Comparison of ENCODE assay signal across 8 mouse cellular contexts in the genomic region with DNA sequence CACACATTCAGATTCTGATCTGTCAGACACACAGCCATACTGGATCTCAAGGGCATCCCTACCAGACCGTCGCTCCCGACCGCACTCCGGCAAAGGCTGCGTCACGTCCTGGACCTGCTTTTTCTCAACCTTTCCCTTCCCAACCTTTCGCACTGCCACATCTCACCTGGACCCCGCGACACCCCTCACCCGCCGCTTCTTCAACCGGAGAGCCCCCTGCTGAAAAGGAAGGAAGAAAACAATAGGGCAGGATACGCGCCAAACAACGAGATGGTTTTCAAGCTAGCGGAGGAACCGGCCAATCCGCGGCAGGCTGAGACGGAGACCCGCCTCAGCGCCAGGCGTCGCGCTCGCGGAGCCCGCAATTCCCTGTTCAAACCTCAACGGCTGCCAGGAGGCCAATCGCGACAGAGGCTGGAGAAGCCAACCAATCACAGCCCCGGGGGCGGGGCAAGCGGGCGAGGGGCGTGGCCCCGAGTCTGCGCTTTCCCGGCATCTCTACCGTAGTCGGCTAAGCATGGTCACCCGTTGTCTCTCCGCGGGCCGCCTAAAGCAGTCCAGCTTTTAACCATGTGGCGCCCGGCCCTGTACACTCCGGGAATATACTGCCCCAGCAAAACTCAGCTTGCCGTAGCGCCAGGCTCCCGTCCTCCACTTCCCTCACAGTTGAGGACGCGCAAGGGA. TPM values are rescaled to one million over a fixed set of nuclear protein-coding genes. Genes with fewer than 3 reads are reported as not detected.
DNase-seq lines count a peak whose midpoint lies in the region; ATAC-seq and TF ChIP-seq lines count a peak whose summit lies in the region.

A gene (minus strand): TSS at position 370 of the 684 bp plus-strand sequence.
A gene (plus strand): TSS at position 470 of the 684 bp plus-strand sequence.

- no peaks in the 10 kb centered on the region for H3K9me3 ChIP-seq in hindbrain, postnatal 0 days (ENCODE audit: low read length)

- H3K27me3 ChIP-seq in hindbrain, postnatal 0 days (ENCODE audit: insufficient read depth, low read length), result no peaks in the 10 kb centered on the region

- peak within 1 kb of the TSS; percentile 80 for H3K4me3 ChIP-seq in gastrocnemius, adult 2 months
- peak within 1 kb of the TSS; percentile 70 for H3K4me3 ChIP-seq in hindbrain, postnatal 0 days (ENCODE audit: low read length)
- H3K4me3 ChIP-seq in left cerebral cortex, adult 2 months, result peak within 1 kb of the TSS; percentile 82

- ATAC-seq in common myeloid progenitor, adult 5-6 weeks (replicated peaks; ENCODE audit: low read depth, poor library complexity, severe bottlenecking), result peak; percentile 92
- peak; percentile 99 for ATAC-seq in hindbrain, postnatal 0 days
- peak; percentile 94 for ATAC-seq in megakaryocyte, adult 5-6 weeks (ENCODE audit: poor library complexity, severe bottlenecking)

- peaks cover 36% of the 10 kb centered on the region for H3K36me3 ChIP-seq in hindbrain, postnatal 0 days (ENCODE audit: insufficient read depth, low read length)

- DNase-seq in ZHBTc4 (ENCODE audit: low read depth, low spot score), result peak; percentile 99
- DNase-seq in gastrocnemius, adult 2 months, result peak; percentile 99
- peak; percentile 100 for DNase-seq in hindbrain, postnatal 0 days (ENCODE audit: low spot score)
- peak; percentile 97 for DNase-seq in left cerebral cortex, adult 2 months (ENCODE audit: extremely low spot score in 1 of 2, low spot score in 2 of 2)
- peak; percentile 97 to 98 for DNase-seq in right cerebral cortex, adult 2 months (ENCODE audit: low spot score in 2 of 2)
- peak; percentile 98 for DNase-seq in urinary bladder, postnatal 14 days (ENCODE audit: low spot score)

- peak within 1 kb of the TSS; percentile 88 for H3K4me2 ChIP-seq in hindbrain, postnatal 0 days (ENCODE audit: low read depth, low read length)

- peak within 1 kb of the TSS; percentile 74 for H3K9ac ChIP-seq in hindbrain, postnatal 0 days (replicated peaks; ENCODE audit: low read length)

- intact Hi-C loops in gastrocnemius, adult 2 months (cut with DNase I), result loop anchor here (1.0 kb wide), 1 partner anchor 24 kb away; no protein-coding TSS in a partner anchor
- intact Hi-C loops in left cerebral cortex, adult 2 months (cut with DNase I), result loop anchor here (1.0 to 2.0 kb wide), 3 partner anchors 23 to 80 kb away; a partner anchor contains a TSS

- peaks cover 5% of the 10 kb centered on the region for H3K4me1 ChIP-seq in hindbrain, postnatal 0 days (ENCODE audit: insufficient read depth, low read length)

- H3K27ac ChIP-seq in gastrocnemius, adult 2 months, result peak within 1 kb of the TSS; percentile 97
- peak within 1 kb of the TSS; percentile 97 for H3K27ac ChIP-seq in hindbrain, postnatal 0 days
- H3K27ac ChIP-seq in left cerebral cortex, adult 2 months, result peak within 1 kb of the TSS; percentile 96

- TF ChIP-seq CTCF in gastrocnemius, adult 2 months (IDR thresholded peaks at IDR 0.05), result peak; percentile 23; the same call in 1 of the 2 replicates
- peak; percentile 45 for TF ChIP-seq CTCF in hindbrain, postnatal 0 days (IDR thresholded peaks at IDR 0.05; ENCODE audit: low read depth)
- TF ChIP-seq CTCF in left cerebral cortex, adult 2 months (IDR thresholded peaks at IDR 0.05), result peak; percentile 23; the same call in 1 of the 2 replicates

- under 1% methylated on average over 51 of the region's 54 CpGs for WGBS in hindbrain, postnatal 0 days

RNA-seq across cellular contexts. Expression of the first gene that starts in this region (rescaled TPM):
- 272 and 344 TPM in 2 replicates for total RNA-seq in common myeloid progenitor, adult 5-6 weeks (2017)
- total RNA-seq in gastrocnemius, adult 2 months (2021), result 1 to 10 TPM; 6.5 to 9.8 TPM
- 47.1 and 56.3 TPM in 2 replicates for total RNA-seq in hindbrain, postnatal 0 days (2014; rRNA removed)
- 30.3 and 34.1 TPM in 2 replicates for polyA plus RNA-seq in hindbrain, postnatal 0 days (2015; fragmentation: Nextera tagmentation; extraction: Ambion mirVana)
- total RNA-seq in left cerebral cortex, adult 2 months (2021), result 10 to 100 TPM; 22.6 to 23.4 TPM
- 195 and 225 TPM in 2 replicates for total RNA-seq in megakaryocyte, adult 5-6 weeks (2015)
- total RNA-seq in megakaryocyte, adult 5-6 weeks (2017), result 181 and 231 TPM in 2 replicates

RNA-seq across cellular contexts. Expression of the second gene that starts in this region (rescaled TPM):
- total RNA-seq in common myeloid progenitor, adult 5-6 weeks (2017), result 97.3 and 99.1 TPM in 2 replicates
- 100 to 1,000 TPM; 214 to 262 TPM for total RNA-seq in gastrocnemius, adult 2 months (2021)
- total RNA-seq in hindbrain, postnatal 0 days (2014; rRNA removed), result 20.6 and 40.3 TPM in 2 replicates
- polyA plus RNA-seq in hindbrain, postnatal 0 days (2015; fragmentation: Nextera tagmentation; extraction: Ambion mirVana), result 159 and 163 TPM in 2 replicates
- 10 to 100 TPM; 69.1 to 74.5 TPM for total RNA-seq in left cerebral cortex, adult 2 months (2021)
- total RNA-seq in megakaryocyte, adult 5-6 weeks (2015), result 91.9 and 106 TPM in 2 replicates
- total RNA-seq in megakaryocyte, adult 5-6 weeks (2017), result 72.8 and 81.9 TPM in 2 replicates

Comparison
In these comparisons a context has a peak if more than half of its experiments do, and no peak if none do; other contexts are left out.
1. Peak in every context shown above with its lines: DNase-seq, ATAC-seq, H3K4me3 ChIP-seq and H3K27ac ChIP-seq.